Mouse (Mus musculus) C2C12 (cell line): ENCODE measurements at regions not wholly inside any gene's neighbourhood (a gene's known extent, or its start where the extent isn't known, plus 50 kb on each side); places are given as distances from the start of the nearest gene placed in this dataset.

Source experiments
- CTCF ChIP-seq: IDR thresholded peaks from one replicate; pipeline ENCODE4 v1.5.1; 2011; ENCODE audit not compliant: control insufficient read depth, insufficient read depth, insufficient read length
- USF1 ChIP-seq: IDR thresholded peaks from one replicate; pipeline ENCODE4 v1.6.1; 2011; ENCODE audit warnings: low read depth, mild to moderate bottlenecking, control low read depth, moderate library complexity

GRCm38 (mm10) chr13:84374711-84375257 is 152.7 kb downstream of the Tmem161b start:
- TF ChIP-seq CTCF (no peak), USF1 (no peak)
